Mouse (Mus musculus): ENCODE measurements at regions not wholly inside any gene's neighbourhood (a gene's known extent, or its start where the extent isn't known, plus 50 kb on each side); places are given as distances from the start of the nearest gene placed in this dataset.

DNA sequence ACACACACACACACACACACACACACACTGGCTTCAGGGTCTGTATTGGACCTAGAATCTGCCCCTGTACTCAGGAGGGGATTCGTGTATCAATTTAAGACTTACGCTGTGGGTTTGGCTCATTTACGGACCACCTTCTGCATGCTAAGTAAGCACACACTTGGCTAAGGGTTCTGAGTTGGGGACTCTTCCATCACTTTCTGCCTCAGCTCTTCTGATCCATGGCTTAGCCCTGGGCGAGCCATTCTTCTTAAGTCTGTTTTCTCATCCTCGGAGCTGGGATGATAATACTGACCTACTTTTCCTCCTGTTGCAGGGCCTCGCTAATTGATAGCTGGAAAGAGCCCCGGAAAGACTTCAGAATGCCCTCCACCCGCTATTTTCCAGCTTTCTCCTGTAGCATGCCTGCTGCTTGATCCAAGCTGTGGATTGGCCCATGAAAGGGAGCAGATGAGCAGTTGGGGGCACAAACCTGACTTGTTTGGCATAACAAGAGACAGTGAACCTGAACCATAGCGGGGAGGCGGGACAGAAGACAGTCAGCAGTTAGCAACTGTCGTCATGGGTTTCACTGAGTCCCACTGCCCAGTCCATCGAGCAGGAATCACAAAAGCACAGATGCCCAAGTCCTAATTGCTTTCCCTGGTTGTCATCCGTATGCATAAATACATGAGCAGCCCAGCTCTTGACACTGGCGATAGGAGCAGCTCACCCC, 294.9 kb upstream of the Stt3b start:
- H3K4me1 ChIP-seq = peaks cover 3% of the 10 kb centered on the region; the same call in 1 of the 2 replicates
- H3K36me3 ChIP-seq = no peaks in the 10 kb centered on the region
- no peaks in the 10 kb centered on the region for H3K9me3 ChIP-seq (replicated peaks)
- no peak overlapping the region for H3K9ac ChIP-seq
- H3K4me3 ChIP-seq = no peak overlapping the region
- no peak for ATAC-seq
- H3K4me2 ChIP-seq = no peak overlapping the region
- 74% methylated on average over 14 of the region's 14 CpGs for WGBS (ENCODE audit: insufficient replicate concordance)
- H3K27ac ChIP-seq = no peak overlapping the region
- no peaks in the 10 kb centered on the region for H3K27me3 ChIP-seq (replicated peaks)

DNA sequence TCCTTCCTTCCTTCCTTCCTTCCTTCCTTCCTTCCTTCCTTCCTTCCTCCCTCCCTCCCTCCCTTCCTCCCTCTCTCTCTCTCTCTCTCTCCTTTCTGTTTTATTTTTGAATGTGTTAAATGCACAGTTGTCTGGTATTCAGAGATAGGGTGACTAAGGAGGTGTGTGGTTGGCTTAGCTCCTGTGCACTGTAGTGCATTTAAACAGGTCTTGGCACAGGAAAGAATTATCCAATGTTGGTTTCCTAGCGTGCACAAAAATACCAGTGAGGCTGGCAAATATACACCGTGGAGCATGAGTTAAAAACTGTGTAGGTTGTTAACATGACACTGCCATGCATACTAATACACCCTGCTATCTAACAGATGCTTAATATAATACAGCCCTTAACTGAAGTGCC, 297.7 kb upstream of the Stt3b start:
- no peak overlapping the region for H3K27ac ChIP-seq
- no peaks in the 10 kb centered on the region for H3K9me3 ChIP-seq (replicated peaks)
- no peaks in the 10 kb centered on the region for H3K36me3 ChIP-seq
- no peaks in the 10 kb centered on the region for H3K27me3 ChIP-seq (replicated peaks)
- H3K4me1 ChIP-seq = peaks cover 24% of the 10 kb centered on the region
- H3K4me2 ChIP-seq = no peak overlapping the region
- no peak overlapping the region for H3K4me3 ChIP-seq
- no peak overlapping the region for H3K9ac ChIP-seq
- no peak for ATAC-seq
- 45% methylated on average over 2 of the region's 2 CpGs for WGBS (ENCODE audit: insufficient replicate concordance)

DNA sequence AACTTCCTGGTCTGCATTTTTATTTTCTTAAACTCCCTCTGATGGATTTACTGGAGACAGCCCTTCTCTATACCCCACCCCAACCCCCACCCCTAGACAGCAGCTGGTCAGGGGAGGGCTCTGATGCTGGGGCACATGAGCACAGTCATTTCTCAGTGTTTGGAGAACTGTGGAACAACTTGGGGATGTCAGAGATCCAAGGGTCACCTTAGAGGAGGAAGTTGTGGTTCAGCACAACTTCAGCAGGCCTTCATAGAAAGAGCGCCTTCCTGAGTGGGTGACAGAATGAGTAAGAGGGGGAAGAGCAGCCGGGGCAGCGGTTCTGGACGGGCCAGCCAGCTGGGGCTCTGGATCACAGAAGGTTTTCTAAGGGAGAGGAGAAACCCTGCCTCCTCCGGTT, 298.2 kb upstream of the Stt3b start:
- Histone ChIP-seq H3K4me3 (no peak overlapping the region), H3K36me3 (no peaks in the 10 kb centered on the region), H3K27me3 (replicated peaks) (no peaks in the 10 kb centered on the region), H3K9me3 (replicated peaks) (no peaks in the 10 kb centered on the region), H3K4me2 (no peak overlapping the region), H3K9ac (no peak overlapping the region), H3K27ac (no peak overlapping the region), H3K4me1 (peaks cover 28% of the 10 kb centered on the region)
- no peak for ATAC-seq
- 57% methylated on average over 5 of the region's 5 CpGs for WGBS (ENCODE audit: insufficient replicate concordance)

DNA sequence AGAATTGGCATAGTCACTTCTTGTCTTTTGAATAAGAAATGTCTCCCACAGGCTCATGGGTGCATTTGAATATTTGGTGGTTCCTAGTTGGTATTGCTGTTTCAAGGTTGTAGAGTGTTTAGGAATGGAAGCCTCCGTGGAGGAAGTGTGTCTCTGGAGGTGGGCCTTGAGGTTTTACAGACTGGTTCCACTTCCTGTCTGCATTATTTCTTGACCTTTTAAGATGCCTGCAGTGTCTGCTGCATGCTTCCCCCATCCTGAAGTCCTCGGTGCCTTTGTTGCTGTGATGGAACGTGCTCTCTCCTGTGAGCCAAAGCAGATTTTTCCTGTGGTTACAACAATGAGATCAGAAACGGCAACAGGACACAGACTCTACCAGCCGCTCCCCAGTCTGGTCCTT, 299.4 kb upstream of the Gadl1 start:
- H3K36me3 ChIP-seq = no peaks in the 10 kb centered on the region
- H3K9ac ChIP-seq = no peak overlapping the region
- H3K4me1 ChIP-seq = peaks cover 29% of the 10 kb centered on the region
- no peak overlapping the region for H3K4me2 ChIP-seq
- ATAC-seq = no peak
- 36% methylated on average over 5 of the region's 5 CpGs for WGBS (ENCODE audit: insufficient replicate concordance)
- H3K4me3 ChIP-seq = no peak overlapping the region
- H3K27me3 ChIP-seq (replicated peaks) = no peaks in the 10 kb centered on the region
- H3K27ac ChIP-seq = no peak overlapping the region
- H3K9me3 ChIP-seq (replicated peaks) = no peaks in the 10 kb centered on the region

DNA sequence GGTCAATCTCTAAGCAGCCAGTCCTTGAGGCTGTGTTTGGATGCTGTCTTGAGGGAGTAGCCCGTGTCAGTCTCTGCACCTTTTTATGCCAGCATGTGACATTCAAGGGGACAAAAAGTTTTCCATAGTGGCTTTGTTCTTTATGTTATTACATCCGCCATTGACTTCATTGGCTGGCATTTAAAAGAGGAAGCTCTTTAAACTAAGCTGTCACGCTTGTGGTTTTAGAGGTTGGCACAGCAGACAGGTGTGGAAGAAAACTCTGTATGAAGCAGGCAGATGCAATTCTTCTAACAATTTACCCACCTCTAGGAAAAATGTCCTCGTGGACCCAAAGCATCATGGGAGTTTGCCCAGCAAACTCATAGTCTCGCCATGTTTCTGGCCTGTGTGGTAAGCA, 297.5 kb upstream of the Gadl1 start:
- Histone ChIP-seq H3K9me3 (replicated peaks) (no peaks in the 10 kb centered on the region), H3K27me3 (replicated peaks) (no peaks in the 10 kb centered on the region), H3K4me1 (peaks cover 29% of the 10 kb centered on the region), H3K27ac (no peak overlapping the region), H3K9ac (no peak overlapping the region), H3K36me3 (no peaks in the 10 kb centered on the region), H3K4me3 (no peak overlapping the region), H3K4me2 (no peak overlapping the region)
- no peak for ATAC-seq
- 44% methylated on average over 5 of the region's 5 CpGs for WGBS (ENCODE audit: insufficient replicate concordance)

DNA sequence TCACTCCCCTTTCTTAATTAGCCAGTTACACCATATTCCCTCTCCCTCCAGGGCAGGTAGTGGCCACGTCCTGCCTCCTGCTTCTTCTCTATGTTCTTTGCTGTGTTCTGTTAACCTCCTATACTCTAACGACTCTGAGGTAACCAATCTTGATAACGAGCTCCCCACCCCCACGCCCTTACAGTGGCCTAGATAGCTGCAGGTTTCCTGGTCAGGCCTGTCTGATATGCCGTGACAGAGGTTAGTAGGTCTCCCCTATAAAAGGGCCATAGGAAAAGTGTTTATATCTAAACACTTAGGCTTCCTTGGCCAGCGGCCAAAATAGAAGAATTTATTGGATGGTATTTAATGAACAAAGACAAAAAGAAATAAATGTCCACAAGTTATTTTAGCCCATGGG, 296.3 kb upstream of the Gadl1 start:
- Histone ChIP-seq H3K27ac (no peak overlapping the region), H3K4me1 (peaks cover 29% of the 10 kb centered on the region), H3K36me3 (no peaks in the 10 kb centered on the region), H3K9me3 (replicated peaks) (no peaks in the 10 kb centered on the region), H3K9ac (no peak overlapping the region), H3K4me2 (no peak overlapping the region), H3K27me3 (replicated peaks) (no peaks in the 10 kb centered on the region), H3K4me3 (no peak overlapping the region)
- peak; percentile 61 for ATAC-seq
- 31% methylated on average over 6 of the region's 6 CpGs for WGBS (ENCODE audit: insufficient replicate concordance)

DNA sequence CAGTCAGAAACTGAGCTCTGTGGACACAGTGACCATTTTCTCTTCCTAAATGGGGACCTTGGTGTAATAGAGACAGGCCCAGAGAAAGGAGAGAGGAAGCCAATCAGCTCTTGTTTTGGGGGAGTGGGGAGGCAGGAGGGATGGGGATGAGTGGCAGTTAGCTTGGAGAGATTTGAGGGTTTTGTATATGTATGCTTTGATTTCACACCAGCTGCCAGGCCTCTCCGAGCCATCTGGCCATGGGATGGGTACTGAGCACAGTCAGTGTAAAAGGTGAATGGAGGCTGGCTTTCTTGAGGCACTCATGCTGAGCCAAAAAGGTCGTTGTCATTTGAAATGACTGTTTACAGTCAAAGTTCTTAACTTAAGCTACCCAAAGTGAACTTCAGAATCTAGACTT, 295.2 kb upstream of the Gadl1 start:
- Histone ChIP-seq H3K4me2 (no peak overlapping the region), H3K36me3 (no peaks in the 10 kb centered on the region), H3K9ac (no peak overlapping the region), H3K9me3 (replicated peaks) (no peaks in the 10 kb centered on the region), H3K4me1 (peaks cover 37% of the 10 kb centered on the region), H3K27ac (no peak overlapping the region), H3K27me3 (replicated peaks) (no peaks in the 10 kb centered on the region), H3K4me3 (no peak overlapping the region)
- WGBS (ENCODE audit: insufficient replicate concordance) = 62% methylated on average over 2 of the region's 2 CpGs
- no peak for ATAC-seq

DNA sequence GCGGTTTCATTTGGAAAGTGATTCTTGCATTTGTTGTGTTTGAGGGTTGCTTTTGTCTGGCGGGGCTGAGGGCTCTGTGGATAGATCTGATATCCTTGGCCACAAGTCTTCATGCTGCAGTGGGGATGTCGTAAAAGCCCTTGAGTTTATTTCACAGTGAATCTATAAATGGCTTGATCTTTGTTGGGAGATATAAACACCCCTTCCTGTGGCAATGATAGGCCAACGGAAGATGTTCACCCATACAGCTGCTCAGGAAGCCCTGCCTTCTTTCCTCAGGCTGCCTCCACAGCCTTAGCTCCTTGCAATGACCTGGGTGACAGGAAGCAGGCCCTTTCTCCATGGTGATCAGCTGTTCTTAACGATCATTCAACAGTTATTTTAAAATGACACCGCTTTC, 291.3 kb upstream of the Gadl1 start:
- Histone ChIP-seq H3K27ac (no peak overlapping the region), H3K9me3 (replicated peaks) (no peaks in the 10 kb centered on the region), H3K4me3 (no peak overlapping the region), H3K4me1 (peaks cover 14% of the 10 kb centered on the region), H3K4me2 (no peak overlapping the region), H3K9ac (no peak overlapping the region), H3K27me3 (replicated peaks) (no peaks in the 10 kb centered on the region), H3K36me3 (no peaks in the 10 kb centered on the region)
- ATAC-seq = no peak
- 37% methylated on average over 6 of the region's 6 CpGs for WGBS (ENCODE audit: insufficient replicate concordance)

DNA sequence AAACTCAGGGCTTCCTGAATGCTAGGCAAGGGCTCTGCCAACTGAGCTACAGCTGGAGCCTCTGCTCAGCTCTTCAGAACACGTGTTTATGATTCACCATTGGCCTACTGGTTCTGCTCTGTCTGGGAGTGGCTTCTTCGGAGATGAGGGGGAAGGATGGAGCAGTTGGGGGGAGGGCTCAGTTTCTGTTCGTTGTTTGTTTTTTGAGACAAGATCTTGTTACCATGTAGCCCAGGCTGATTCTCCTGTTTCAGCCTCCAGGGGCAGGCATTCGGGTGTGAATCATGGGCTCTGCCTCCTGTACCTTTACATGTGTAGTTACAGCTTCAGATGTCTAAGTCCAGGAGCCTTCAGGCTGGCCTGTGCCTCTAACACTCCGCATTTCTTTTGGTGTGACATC, 285.3 kb upstream of the Gadl1 start:
- Histone ChIP-seq H3K27ac (no peak overlapping the region), H3K9ac (no peak overlapping the region), H3K4me2 (peak overlapping the region; percentile 3; the same call in 1 of the 2 replicates), H3K27me3 (replicated peaks) (no peaks in the 10 kb centered on the region), H3K4me1 (peaks cover 24% of the 10 kb centered on the region), H3K36me3 (no peaks in the 10 kb centered on the region), H3K4me3 (no peak overlapping the region), H3K9me3 (replicated peaks) (no peaks in the 10 kb centered on the region)
- 11% methylated on average over 5 of the region's 5 CpGs for WGBS (ENCODE audit: insufficient replicate concordance)
- ATAC-seq = peak; percentile 54; the same call in 1 of the 2 replicates

DNA sequence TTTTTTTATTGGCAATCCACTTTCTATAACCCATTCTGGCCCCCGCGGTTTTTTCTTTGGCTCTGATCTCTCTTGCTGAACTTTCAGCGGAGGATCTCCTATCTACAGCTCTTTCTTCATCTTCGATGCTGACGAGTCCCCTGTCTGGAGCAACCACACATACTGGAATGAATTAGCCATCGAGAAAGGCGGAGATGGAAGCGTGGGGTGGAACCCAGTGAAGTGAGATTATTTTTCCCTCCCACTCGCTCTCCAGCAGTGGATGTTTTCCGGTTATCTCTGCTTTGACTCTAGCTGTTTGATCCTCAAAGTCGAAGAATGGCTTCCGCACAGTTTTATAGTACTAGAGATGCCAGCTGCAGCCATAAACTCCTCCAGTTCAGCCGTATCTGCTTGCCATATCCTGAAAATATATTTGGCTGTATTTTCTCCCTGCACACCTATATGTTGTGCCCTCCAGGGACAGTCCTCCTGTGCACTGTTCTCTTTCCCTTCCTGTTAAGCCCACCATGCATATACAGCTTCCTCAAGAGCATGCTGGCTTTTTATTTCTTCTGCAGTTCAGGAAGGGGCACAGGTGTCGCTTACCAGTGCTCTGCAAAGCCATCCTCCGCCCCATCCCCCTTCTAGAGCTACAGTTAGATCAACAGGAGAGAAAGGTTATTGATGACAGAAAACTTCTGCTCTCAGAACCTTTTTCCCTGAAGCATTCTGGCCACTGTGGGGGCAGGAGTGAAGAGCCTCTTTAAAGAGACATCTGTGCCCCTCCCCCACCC, 284.3 kb upstream of the Gadl1 start:
- H3K27me3 ChIP-seq (replicated peaks) = no peaks in the 10 kb centered on the region
- no peak overlapping the region for H3K4me3 ChIP-seq
- peaks cover 24% of the 10 kb centered on the region for H3K4me1 ChIP-seq
- H3K4me2 ChIP-seq = no peak overlapping the region
- H3K9me3 ChIP-seq (replicated peaks) = no peaks in the 10 kb centered on the region
- ATAC-seq = no peak
- no peaks in the 10 kb centered on the region for H3K36me3 ChIP-seq
- H3K27ac ChIP-seq = no peak overlapping the region
- 60% methylated on average over 15 of the region's 15 CpGs for WGBS (ENCODE audit: insufficient replicate concordance)
- no peak overlapping the region for H3K9ac ChIP-seq

DNA sequence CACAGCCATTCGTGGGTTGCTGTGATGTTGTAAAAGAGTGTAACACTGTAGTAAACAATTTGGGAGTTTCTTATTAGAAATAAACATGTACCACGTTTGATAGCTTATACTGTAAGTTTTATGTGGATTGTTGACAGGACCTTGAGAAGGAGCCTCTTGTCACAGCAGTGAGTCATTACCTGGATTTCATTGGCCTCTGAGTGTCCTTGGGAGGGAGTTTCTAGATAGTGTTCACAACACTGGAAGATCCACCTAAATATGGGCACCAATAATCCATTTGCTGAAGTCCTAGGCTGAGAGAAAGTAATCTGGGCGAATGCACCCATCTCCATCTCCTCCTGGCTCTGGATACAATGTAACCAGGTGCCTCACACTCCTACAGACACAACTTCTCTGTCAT, 281.7 kb upstream of the Gadl1 start:
- Histone ChIP-seq H3K4me3 (no peak overlapping the region), H3K4me2 (no peak overlapping the region), H3K9ac (no peak overlapping the region), H3K36me3 (no peaks in the 10 kb centered on the region), H3K9me3 (replicated peaks) (no peaks in the 10 kb centered on the region), H3K27ac (no peak overlapping the region), H3K4me1 (peaks cover 24% of the 10 kb centered on the region), H3K27me3 (replicated peaks) (no peaks in the 10 kb centered on the region)
- no peak for ATAC-seq
- WGBS (ENCODE audit: insufficient replicate concordance) = 62% methylated on average over 3 of the region's 3 CpGs

DNA sequence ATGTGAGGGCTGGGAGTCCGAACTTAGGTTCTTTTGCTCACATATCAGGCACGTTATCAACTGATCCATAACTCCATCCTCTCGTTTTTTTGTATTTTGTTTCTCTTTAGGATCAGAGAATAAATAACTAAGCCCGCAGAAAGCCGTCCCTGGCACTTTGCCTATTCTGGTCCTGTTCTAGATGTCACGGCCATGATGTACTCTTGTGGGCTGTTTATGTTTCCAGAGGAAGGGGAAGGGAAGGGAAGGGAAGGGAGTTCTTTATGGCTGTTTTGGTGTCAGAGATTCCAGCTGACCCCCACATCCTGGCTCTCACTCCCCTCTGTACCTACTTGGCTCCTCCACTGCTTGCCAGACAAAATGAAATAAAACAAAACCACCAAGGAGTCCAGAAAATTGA, 272.1 kb upstream of the Gadl1 start:
- Histone ChIP-seq H3K4me1 (no peaks in the 10 kb centered on the region), H3K27me3 (replicated peaks) (no peaks in the 10 kb centered on the region), H3K36me3 (no peaks in the 10 kb centered on the region), H3K9ac (no peak overlapping the region), H3K9me3 (replicated peaks) (no peaks in the 10 kb centered on the region), H3K27ac (no peak overlapping the region), H3K4me3 (no peak overlapping the region), H3K4me2 (no peak overlapping the region)
- ATAC-seq = no peak
- 69% methylated on average over 6 of the region's 6 CpGs for WGBS (ENCODE audit: insufficient replicate concordance)

All from liver, embryonic 12.5 days (tissue).